10 mouse cellular contexts compared by ENCODE assay signal in genomic region chr11:76893570-76893969, GRCm38 (mm10). TPM values are rescaled to one million over a fixed set of nuclear protein-coding genes. Genes with fewer than 3 reads are reported as not detected.
DNase-seq lines count a peak whose midpoint lies in the region; ATAC-seq and TF ChIP-seq lines count a peak whose summit lies in the region.
"Had no signal": no experiment of that assay in that cellular context is flagged by ENCODE, and none has a peak within 500 bp of the region (broad histone marks: within the 10 kb centered on the region; RNA-seq: fewer than 3 reads in every experiment).

No protein-coding gene starts in this region.

- 26% methylated on average over 4 of the region's 4 CpGs for WGBS in heart, embryonic 11.5 days (ENCODE audit: insufficient replicate concordance)
- 51% methylated on average over 4 of the region's 4 CpGs for WGBS in forebrain, postnatal 0 days

- TF ChIP-seq CTCF in gastrocnemius, adult 2 months (IDR thresholded peaks at IDR 0.05): no peak
- no peak for TF ChIP-seq CTCF in forebrain, postnatal 0 days (IDR thresholded peaks at IDR 0.05; ENCODE audit: low read depth)

- intact Hi-C loops in gastrocnemius, adult 2 months (cut with DNase I): loop anchor here (10.0 kb wide), 1 partner anchor 219 kb away; the partner anchor contains the start of genes Bhlha9 and Trarg1

- H3K4me2 ChIP-seq in heart, embryonic 11.5 days: no peak overlapping the region
- H3K4me2 ChIP-seq in forebrain, postnatal 0 days (ENCODE audit: low read depth): no peak overlapping the region

- H3K4me1 ChIP-seq in heart, embryonic 11.5 days (ENCODE audit: control insufficient read depth, insufficient read depth, low read length): peaks cover 13% of the 10 kb centered on the region
- no peaks in the 10 kb centered on the region for H3K4me1 ChIP-seq in forebrain, postnatal 0 days (ENCODE audit: insufficient read depth)

- no peaks in the 10 kb centered on the region for H3K9me3 ChIP-seq in heart, embryonic 11.5 days (replicated peaks; ENCODE audit: control insufficient read depth, low read length)
- H3K9me3 ChIP-seq in forebrain, postnatal 0 days (ENCODE audit: low read length): no peaks in the 10 kb centered on the region

- H3K27ac ChIP-seq in gastrocnemius, adult 2 months: peak overlapping the region; percentile 66
- peak overlapping the region; percentile 77 for H3K27ac ChIP-seq in heart, embryonic 11.5 days (ENCODE audit: low read depth, low read length)
- no peak overlapping the region for H3K27ac ChIP-seq in forebrain, postnatal 0 days (ENCODE audit: low read depth, low read length)
- H3K27ac ChIP-seq: layer of hippocampus, adult 2 months had no signal

- no peak overlapping the region for H3K9ac ChIP-seq in heart, embryonic 11.5 days (ENCODE audit: low read depth, low read length)
- H3K9ac ChIP-seq in forebrain, postnatal 0 days: no peak overlapping the region

- ATAC-seq in heart, embryonic 11.5 days (replicated peaks; ENCODE audit: insufficient number of reproducible peaks, low FRiP score, low TSS enrichment): peak; percentile 76
- no peak for ATAC-seq in forebrain, postnatal 0 days

- no peaks in the 10 kb centered on the region for H3K27me3 ChIP-seq in heart, embryonic 11.5 days (ENCODE audit: control insufficient read depth, insufficient read depth, low read length)
- H3K27me3 ChIP-seq in forebrain, postnatal 0 days (ENCODE audit: insufficient read depth, low read length): no peaks in the 10 kb centered on the region

- peak overlapping the region; percentile 34; the same call in 1 of the 2 replicates for H3K4me3 ChIP-seq in gastrocnemius, adult 2 months
- no peak overlapping the region for H3K4me3 ChIP-seq in heart, embryonic 11.5 days (ENCODE audit: low read depth, low read length)
- no peak overlapping the region for H3K4me3 ChIP-seq in forebrain, postnatal 0 days (ENCODE audit: low read depth, low read length)
- H3K4me3 ChIP-seq: layer of hippocampus, adult 2 months had no signal

- DNase-seq in gastrocnemius, adult 2 months: peak; percentile 30
- no peak for DNase-seq in gastrocnemius, adult 18-20 months (ENCODE audit: low spot score)
- peak; percentile 77 for DNase-seq in kidney, postnatal 10 days
- DNase-seq in lung, postnatal 4 days: peak; percentile 66 to 86
- DNase-seq in right cerebral cortex, postnatal 14 days: no peak
- no peak for DNase-seq in testis, postnatal 14 days (ENCODE audit: low spot score)
- no peak for DNase-seq in forebrain, postnatal 0 days

- no peaks in the 10 kb centered on the region for H3K36me3 ChIP-seq in heart, embryonic 11.5 days (ENCODE audit: control insufficient read depth, insufficient read depth, low read length)
- H3K36me3 ChIP-seq in forebrain, postnatal 0 days (ENCODE audit: insufficient read depth): no peaks in the 10 kb centered on the region

RNA-seq across cellular contexts. Expression of gene Tmigd1, which starts 8.4 kb away (rescaled TPM):
- under 1 TPM in 1 of 2 experiments, not detected in 1; 0.26 TPM for total RNA-seq in gastrocnemius, adult 2 months (2021)
- not detected for total RNA-seq in gastrocnemius, adult 18-20 months (2021)
- polyA plus RNA-seq in heart, embryonic 11.5 days (2014; fragmentation: Nextera tagmentation; extraction: Ambion mirVana): 0.23 TPM in 1 of 2 replicates, not detected in the other
- total RNA-seq in forebrain, postnatal 0 days (2014; rRNA removed): not detected in 2 replicates
- polyA plus RNA-seq in forebrain, postnatal 0 days (2015; fragmentation: Nextera tagmentation; extraction: Ambion mirVana): 0.13 TPM in 1 of 2 replicates, not detected in the other
- total RNA-seq: layer of hippocampus, adult 2 months had no signal
- polyA plus RNA-seq: brain, embryonic 14.5 days had no signal

RNA-seq across cellular contexts. Expression of gene Blmh, which starts 31.0 kb away (rescaled TPM):
- total RNA-seq in gastrocnemius, adult 2 months (2021): 10 to 100 TPM; 27.2 to 35.2 TPM
- 10 to 100 TPM; 24.8 to 29.5 TPM for total RNA-seq in gastrocnemius, adult 18-20 months (2021)
- 89.0 and 111 TPM in 2 replicates for polyA plus RNA-seq in heart, embryonic 11.5 days (2014; fragmentation: Nextera tagmentation; extraction: Ambion mirVana)
- 98.1 and 106 TPM in 2 replicates for total RNA-seq in forebrain, postnatal 0 days (2014; rRNA removed)
- polyA plus RNA-seq in forebrain, postnatal 0 days (2015; fragmentation: Nextera tagmentation; extraction: Ambion mirVana): 91.1 and 111 TPM in 2 replicates

RNA-seq across cellular contexts. Expression of gene Cpd, which starts 46.8 kb away (rescaled TPM):
- total RNA-seq in gastrocnemius, adult 2 months (2021): 10 to 100 TPM; 25.7 to 30.5 TPM
- 10 to 100 TPM; 26.2 to 29.0 TPM for total RNA-seq in gastrocnemius, adult 18-20 months (2021)
- polyA plus RNA-seq in heart, embryonic 11.5 days (2014; fragmentation: Nextera tagmentation; extraction: Ambion mirVana): 19.9 and 20.8 TPM in 2 replicates
- total RNA-seq in forebrain, postnatal 0 days (2014; rRNA removed): 35.5 and 44.0 TPM in 2 replicates
- 3.9 and 5.6 TPM in 2 replicates for polyA plus RNA-seq in forebrain, postnatal 0 days (2015; fragmentation: Nextera tagmentation; extraction: Ambion mirVana)

Comparison
In these comparisons a context has a peak if more than half of its experiments do, and no peak if none do; other contexts are left out.
1. DNase-seq: peak in gastrocnemius, adult 2 months (single experiment), kidney, postnatal 10 days (single experiment) and lung, postnatal 4 days (2 of 2); none in gastrocnemius, adult 18-20 months (single experiment), right cerebral cortex, postnatal 14 days (single experiment), testis, postnatal 14 days (single experiment) and forebrain, postnatal 0 days (single experiment).